Mouse (Mus musculus) liver, embryonic 15.5 days (tissue): ENCODE measurements around the gene Gm13420. TPM values are rescaled to one million over a fixed set of nuclear protein-coding genes. Genes with fewer than 3 reads are reported as not detected.
"Not testable (repeated sequence)": the region's sequence is repeated elsewhere in the genome, so short reads cannot be mapped to it uniquely, and the experiment has no call there.

Source experiments
- ATAC-seq: fragments of 200-750 bp; cut with Nextera tagmentation; 2 replicates; pipeline ENCODE4 v1.8.0; 2017; ENCODE audit warnings: moderate number of reproducible peaks, mild to moderate bottlenecking, moderate library complexity; ENCODE audit not compliant: insufficient read depth
- H3K27ac ChIP-seq: fragments of 300-500 bp; sonication (generic); replicated peaks from 2 replicates; pipeline ENCODE4 v1.5.1; 2015; ENCODE audit warnings: mild to moderate bottlenecking, inconsistent platforms
- H3K27me3 ChIP-seq: fragments of 300-500 bp; sonication (generic); 2 replicates; pipeline ENCODE4 v1.6.1; 2015; ENCODE audit warnings: mild to moderate bottlenecking, inconsistent platforms
- H3K36me3 ChIP-seq: fragments of 300-500 bp; sonication (generic); replicated peaks from 2 replicates; pipeline ENCODE4 v1.6.1; 2015; ENCODE audit warnings: moderate library complexity, mild to moderate bottlenecking, inconsistent platforms
- H3K4me1 ChIP-seq: fragments of 300-500 bp; sonication (generic); replicated peaks from 2 replicates; pipeline ENCODE4 v1.6.1; 2015; ENCODE audit warnings: inconsistent platforms
- H3K4me2 ChIP-seq: fragments of 300-500 bp; sonication (generic); 2 replicates; pipeline ENCODE4 v1.6.1; 2015; ENCODE audit warnings: moderate library complexity, mild to moderate bottlenecking, inconsistent platforms
- H3K4me3 ChIP-seq: fragments of 300-500 bp; sonication (generic); replicated peaks from 2 replicates; pipeline ENCODE4 v1.5.1; 2015; ENCODE audit warnings: mild to moderate bottlenecking, inconsistent platforms
- H3K9ac ChIP-seq: fragments of 300-500 bp; sonication (generic); 2 replicates; pipeline ENCODE4 v1.6.1; 2015; ENCODE audit warnings: moderate library complexity, mild to moderate bottlenecking, inconsistent platforms
- H3K9me3 ChIP-seq: fragments of 300-500 bp; sonication (generic); replicated peaks from 2 replicates; pipeline ENCODE4 v1.6.1; 2016; ENCODE audit warnings: inconsistent platforms
- WGBS: fragments of 180-500 bp; shearing (Covaris S2); methylation state at CpG from one replicate; pipeline ENCODE4 v1.1.7; 2015; ENCODE audit warnings: mixed read lengths; ENCODE audit not compliant: insufficient replicate concordance; 5-methylcytosine and 5-hydroxymethylcytosine counted together
- polyA plus RNA-seq: library from polyadenylated mRNA; unstranded; fragments of >200 nt; fragmentation: Nextera tagmentation; extraction: Ambion mirVana; gene quantifications from 2 replicates; pipeline ENCODE4 v1.2.1, GENCODE M21; 2015

Gene Gm13420
- polyA plus RNA-seq, 1 experiment from 2014 or later: 0.44 TPM

DNA sequence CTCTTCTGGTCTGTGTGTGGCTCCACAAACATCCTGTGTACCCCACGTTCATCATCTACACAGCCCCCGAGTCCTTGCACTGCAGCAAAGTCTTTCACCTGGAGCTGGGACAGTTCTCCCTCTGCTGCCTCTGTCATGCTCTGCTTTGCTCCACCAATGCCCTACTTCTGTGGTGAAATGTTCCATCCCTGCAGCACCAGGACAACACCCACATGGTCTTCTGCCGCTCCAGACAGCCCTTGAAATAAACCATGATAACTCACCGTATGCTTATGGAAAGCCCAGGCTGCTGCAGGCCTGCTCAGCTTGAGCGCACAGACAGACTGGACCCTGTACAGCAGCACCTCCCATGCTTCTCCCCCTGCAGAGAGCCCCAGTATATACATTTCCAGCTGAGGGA, 37.4 kb downstream of the Gm13420 start:
- no peak for ATAC-seq
- 71% methylated on average over 5 of the region's 5 CpGs for WGBS
- Histone ChIP-seq H3K4me2 (no peak overlapping the region), H3K4me3 (no peak overlapping the region), H3K4me1 (0 out of 2 replicates have a peak, but pooled peaks cover 6% of the 10 kb centered on the region), H3K9me3 (no peaks in the 10 kb centered on the region), H3K9ac (no peak overlapping the region), H3K36me3 (peaks cover 35% of the 10 kb centered on the region; the same call in 1 of the 2 replicates), H3K27me3 (no peaks in the 10 kb centered on the region), H3K27ac (no peak overlapping the region)

DNA sequence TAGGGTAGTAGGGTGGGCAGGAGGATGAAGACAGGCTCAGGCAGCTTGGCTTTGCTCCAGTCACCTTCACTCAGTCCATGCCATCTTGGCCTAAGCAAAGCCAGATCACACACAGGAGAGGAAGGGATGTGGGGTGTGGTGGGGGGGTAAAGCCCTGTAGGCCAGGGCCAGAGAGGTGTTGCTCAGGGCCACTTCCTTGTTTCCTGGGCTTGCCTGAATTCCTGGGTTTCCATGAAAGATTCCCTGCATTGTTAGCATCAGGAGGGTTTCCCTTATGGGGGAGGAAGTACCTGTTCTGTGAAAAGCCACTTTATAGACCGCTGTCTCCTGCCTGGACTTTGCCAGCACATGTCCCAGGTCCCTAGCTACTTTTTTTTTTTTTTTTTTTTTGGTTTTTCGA, 38.0 kb downstream of the Gm13420 start:
- peaks cover 39% of the 10 kb centered on the region; the same call in 1 of the 2 replicates for H3K36me3 ChIP-seq
- H3K9ac ChIP-seq: no peak overlapping the region
- H3K4me3 ChIP-seq: no peak overlapping the region
- ATAC-seq: no peak
- H3K27ac ChIP-seq: no peak overlapping the region
- H3K27me3 ChIP-seq: no peaks in the 10 kb centered on the region
- H3K4me1 ChIP-seq: 0 out of 2 replicates have a peak, but pooled peaks cover 6% of the 10 kb centered on the region
- 63% methylated on average over 2 of the region's 2 CpGs for WGBS
- no peak overlapping the region for H3K4me2 ChIP-seq
- no peaks in the 10 kb centered on the region for H3K9me3 ChIP-seq

- Histone ChIP-seq H3K4me3 (no peak overlapping the region), H3K4me1 (0 out of 2 replicates have a peak, but pooled peaks cover 6% of the 10 kb centered on the region), H3K27ac (no peak overlapping the region), H3K9me3 (no peaks in the 10 kb centered on the region), H3K4me2 (no peak overlapping the region), H3K9ac (no peak overlapping the region), H3K27me3 (no peaks in the 10 kb centered on the region), H3K36me3 (peaks cover 53% of the 10 kb centered on the region)
- WGBS: 76% methylated on average over 5 of the region's 5 CpGs
- ATAC-seq: no peak
These were observed 39.6 kb downstream of the Gm13420 start for GRCm38 (mm10) chr2:29711877-29712276.

DNA sequence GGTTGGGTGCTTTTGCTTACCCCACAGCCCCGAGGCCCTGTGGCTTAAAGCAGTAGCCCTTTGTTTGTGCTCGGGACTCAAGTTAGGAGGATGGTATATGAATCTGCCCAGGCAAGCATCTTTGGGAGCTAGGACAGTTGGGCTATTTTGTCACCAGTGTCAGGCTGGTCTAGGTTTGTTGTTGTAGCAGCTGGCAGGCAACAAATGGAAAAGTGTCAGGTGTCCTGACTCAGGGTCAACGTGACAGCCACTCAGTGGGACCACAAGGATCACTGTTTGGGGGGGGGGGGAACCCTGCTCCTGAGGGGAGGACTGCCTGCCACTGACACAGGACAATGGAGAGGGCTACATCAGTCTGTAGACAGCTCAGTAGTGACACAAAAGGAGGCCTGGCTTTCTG, 40.4 kb downstream of the Gm13420 start:
- ATAC-seq: no peak
- Histone ChIP-seq H3K9ac (no peak overlapping the region), H3K27ac (no peak overlapping the region), H3K27me3 (no peaks in the 10 kb centered on the region), H3K36me3 (peaks cover 55% of the 10 kb centered on the region), H3K9me3 (no peaks in the 10 kb centered on the region), H3K4me3 (no peak overlapping the region), H3K4me1 (no peaks in the 10 kb centered on the region), H3K4me2 (no peak overlapping the region)
- WGBS: 64% methylated on average over 3 of the region's 3 CpGs

GRCm38 (mm10) chr2:29708209-29708608, 43.3 kb downstream of the Gm13420 start:
- 75% methylated on average over 4 of the region's 4 CpGs for WGBS
- H3K27me3 ChIP-seq, H3K27ac ChIP-seq, ATAC-seq, H3K9ac ChIP-seq, H3K4me2 ChIP-seq, H3K4me3 ChIP-seq, H3K9me3 ChIP-seq: not testable (repeated sequence)
- peaks cover 22% of the 10 kb centered on the region for H3K4me1 ChIP-seq
- peaks cover 62% of the 10 kb centered on the region for H3K36me3 ChIP-seq

- no peak overlapping the region for H3K4me3 ChIP-seq
- H3K27ac ChIP-seq: no peak overlapping the region
- H3K4me2 ChIP-seq: no peak overlapping the region
- WGBS: 75% methylated on average over 4 of the region's 4 CpGs
- peaks cover 23% of the 10 kb centered on the region for H3K4me1 ChIP-seq
- H3K27me3 ChIP-seq: no peaks in the 10 kb centered on the region
- ATAC-seq: no peak
- H3K36me3 ChIP-seq: peaks cover 64% of the 10 kb centered on the region
- no peaks in the 10 kb centered on the region for H3K9me3 ChIP-seq
- no peak overlapping the region for H3K9ac ChIP-seq
These were observed 43.8 kb downstream of the Gm13420 start for GRCm38 (mm10) chr2:29707731-29708130.

GRCm38 (mm10) chr2:29706726-29707620, 44.5 kb downstream of the Gm13420 start:
- Histone ChIP-seq H3K36me3 (peaks cover 71% of the 10 kb centered on the region), H3K4me2 (no peak overlapping the region), H3K9me3 (no peaks in the 10 kb centered on the region), H3K4me1 (peaks cover 23% of the 10 kb centered on the region), H3K27me3 (no peaks in the 10 kb centered on the region), H3K4me3 (no peak overlapping the region), H3K27ac (no peak overlapping the region), H3K9ac (no peak overlapping the region)
- 86% methylated on average over 18 of the region's 18 CpGs for WGBS
- ATAC-seq: no peak

DNA sequence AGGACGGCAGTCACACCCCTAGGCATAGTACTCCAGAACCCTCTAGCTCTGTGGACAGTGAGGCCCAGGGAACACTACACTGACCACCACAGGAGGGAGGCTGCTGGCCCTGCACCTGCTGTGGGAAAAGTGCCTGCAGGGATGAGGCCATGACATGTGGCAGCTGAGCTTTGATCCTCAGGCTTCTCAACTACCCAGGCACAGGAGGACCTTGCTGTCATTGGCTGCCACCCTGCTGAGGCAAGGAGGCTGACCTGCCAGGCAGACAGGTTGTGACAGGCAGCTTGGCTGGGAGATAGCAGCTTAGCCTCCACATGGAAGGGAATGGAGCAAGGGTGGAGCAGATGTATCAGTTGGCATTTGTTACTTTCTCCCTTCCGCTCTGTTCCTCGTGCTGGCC, 46.0 kb downstream of the Gm13420 start:
- no peaks in the 10 kb centered on the region for H3K9me3 ChIP-seq
- H3K4me2 ChIP-seq: no peak overlapping the region
- H3K4me1 ChIP-seq: peaks cover 23% of the 10 kb centered on the region
- no peak overlapping the region for H3K4me3 ChIP-seq
- H3K27ac ChIP-seq: no peak overlapping the region
- H3K27me3 ChIP-seq: no peaks in the 10 kb centered on the region
- H3K9ac ChIP-seq: no peak overlapping the region
- ATAC-seq: no peak
- WGBS: 72% methylated on average over 3 of the region's 3 CpGs
- peaks cover 76% of the 10 kb centered on the region for H3K36me3 ChIP-seq

DNA sequence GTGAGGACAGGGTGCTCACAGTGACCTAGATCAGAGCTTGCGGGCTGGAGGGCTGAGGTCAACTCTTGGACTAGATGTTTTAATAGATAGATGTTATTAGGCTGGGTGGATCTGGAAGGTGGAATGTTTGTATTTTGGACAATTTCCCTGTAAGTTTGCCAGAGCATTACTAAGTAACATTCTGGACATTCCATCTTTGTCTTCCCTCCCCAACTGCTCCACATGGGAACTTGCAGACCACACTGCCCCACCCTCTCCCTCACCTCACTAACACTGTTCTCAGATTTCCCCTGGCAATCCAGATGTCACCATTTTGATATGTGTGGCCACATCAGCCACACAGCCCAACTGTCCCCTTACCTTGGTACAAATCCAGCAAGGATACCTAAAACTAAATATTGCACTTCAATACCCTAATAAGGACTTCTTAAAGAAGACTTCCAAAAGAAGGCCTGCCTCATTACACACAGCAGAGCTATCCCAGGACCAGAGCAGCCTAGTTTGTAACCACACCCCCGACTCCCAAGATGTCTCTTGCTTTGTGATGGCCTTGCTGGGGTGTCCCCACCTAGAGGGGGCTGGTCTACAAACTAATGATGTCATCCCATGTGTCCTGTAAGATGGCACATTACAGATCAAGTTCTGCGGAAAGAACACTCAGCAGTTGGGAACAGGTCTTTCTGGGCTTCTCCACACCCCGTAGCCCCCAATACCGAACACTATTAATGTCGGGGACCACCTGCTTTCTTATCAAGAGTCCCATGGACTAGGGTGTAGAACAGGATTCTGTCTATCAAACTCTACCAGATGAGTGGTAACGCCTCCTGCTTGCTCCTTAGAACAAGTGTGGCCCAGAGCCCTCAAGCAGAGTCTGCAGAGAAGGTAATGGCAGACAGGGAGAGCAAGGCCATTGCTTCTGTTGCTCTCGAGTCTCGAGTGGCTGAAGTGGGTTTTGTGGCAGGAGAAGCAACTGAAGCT, 48.1 kb downstream of the Gm13420 start:
- WGBS: 59% methylated on average over 9 of the region's 9 CpGs
- ATAC-seq: peak; percentile 79
- peaks cover 23% of the 10 kb centered on the region for H3K4me1 ChIP-seq
- peak overlapping the region; percentile 33; the same call in 1 of the 2 replicates for H3K27ac ChIP-seq
- no peaks in the 10 kb centered on the region for H3K9me3 ChIP-seq
- H3K4me2 ChIP-seq: peak overlapping the region; percentile 20; the same call in 1 of the 2 replicates
- H3K27me3 ChIP-seq: no peaks in the 10 kb centered on the region
- H3K9ac ChIP-seq: no peak overlapping the region
- H3K36me3 ChIP-seq: peaks cover 83% of the 10 kb centered on the region
- H3K4me3 ChIP-seq: no peak overlapping the region

DNA sequence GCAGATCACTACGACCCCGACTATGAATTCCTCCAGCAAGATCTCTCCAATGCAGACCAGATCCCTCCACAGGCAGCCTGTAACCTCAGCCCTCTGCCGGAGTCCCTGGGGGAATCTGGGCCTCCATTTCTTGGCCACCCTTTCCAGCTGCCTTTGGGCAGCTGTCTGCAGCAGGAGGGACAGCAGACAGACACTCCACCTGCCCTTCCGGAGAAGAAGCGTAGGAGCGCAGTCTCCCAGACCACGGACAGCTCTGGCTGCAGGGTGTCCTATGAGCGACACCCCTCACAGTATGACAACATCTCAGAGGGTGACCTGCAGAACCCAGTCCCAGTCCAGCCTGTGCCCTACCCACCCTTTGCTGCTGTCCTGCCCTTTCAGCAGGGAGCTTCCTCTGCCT, 49.3 kb downstream of the Gm13420 start:
- whole genome bisulfite sequencing: 85% methylated on average over 8 of the region's 8 CpGs
- Histone ChIP-seq H3K36me3 (peaks cover 74% of the 10 kb centered on the region), H3K9ac (no peak overlapping the region), H3K27me3 (no peaks in the 10 kb centered on the region), H3K9me3 (no peaks in the 10 kb centered on the region), H3K4me3 (no peak overlapping the region), H3K27ac (no peak overlapping the region), H3K4me1 (peaks cover 23% of the 10 kb centered on the region), H3K4me2 (no peak overlapping the region)
- ATAC-seq: no peak

DNA sequence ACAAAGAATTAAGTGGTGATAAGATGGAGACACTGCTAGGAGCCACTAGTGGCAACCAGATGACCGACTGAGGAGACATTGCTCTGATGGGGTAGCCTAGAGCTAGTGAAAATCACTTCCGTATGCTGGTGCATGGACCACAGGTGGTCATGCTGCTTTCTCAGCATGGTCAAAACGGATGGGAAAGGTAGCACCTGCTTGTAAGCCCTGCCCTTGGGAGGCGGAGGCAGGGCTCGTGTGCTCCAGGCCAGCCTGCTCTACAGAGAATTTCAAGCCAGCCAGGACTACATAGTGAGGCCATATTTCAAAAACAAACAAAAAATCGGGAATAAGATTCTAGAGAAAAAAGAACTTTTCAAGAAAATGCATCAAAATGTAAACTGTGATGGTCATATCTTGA, 50.1 kb downstream of the Gm13420 start:
- ATAC-seq: no peak
- Histone ChIP-seq H3K4me3 (no peak overlapping the region), H3K27me3 (no peaks in the 10 kb centered on the region), H3K9me3 (no peaks in the 10 kb centered on the region), H3K9ac (no peak overlapping the region), H3K4me2 (no peak overlapping the region), H3K27ac (no peak overlapping the region), H3K36me3 (peaks cover 75% of the 10 kb centered on the region), H3K4me1 (peaks cover 23% of the 10 kb centered on the region)
- WGBS: 76% methylated on average over 6 of the region's 6 CpGs
